Mouse (Mus musculus): ENCODE results near the gene Esyt3.

GRCm38 (mm10) chr9:99388856-99389255, 30.5 kb upstream of the Esyt3 start:
- TF ChIP-seq CTCF (IDR thresholded peaks at IDR 0.05; ENCODE audit: low read depth), result no peak
- no peak for TF ChIP-seq EP300 (IDR thresholded peaks at IDR 0.05; ENCODE audit: low read depth)
